Mouse (Mus musculus) liver, postnatal 0 days (tissue): ENCODE measurements around the gene Trpv2.

Experiments
- CTCF ChIP-seq: sonication (generic); IDR thresholded peaks from 2 replicates; pipeline ENCODE4 v1.5.1; 2016; ENCODE audit warnings: antibody characterized with exemption, low read depth
- EP300 ChIP-seq: IDR thresholded peaks from 2 replicates; pipeline ENCODE4 v1.6.1; 2016; ENCODE audit warnings: antibody characterized with exemption, low read depth, mild to moderate bottlenecking

GRCm38 (mm10) chr11:62568300-62568699 is 6.0 kb upstream of the Trpv2 start:
- no peak for TF ChIP-seq CTCF
- no peak for TF ChIP-seq EP300
